Mouse (Mus musculus): ENCODE results near the gene Skor1.

- TF ChIP-seq CTCF (IDR thresholded peaks at IDR 0.05; ENCODE audit: low read depth): no peak
- TF ChIP-seq EP300 (IDR thresholded peaks at IDR 0.05; ENCODE audit: low read depth): no peak
Measured at GRCm38 (mm10) chr9:63100660-63101059, 48.1 kb downstream of the Skor1 start.

Measured in liver, postnatal 0 days (tissue).